Comparison of ENCODE assay signal across 9 mouse cellular contexts in the genomic region with DNA sequence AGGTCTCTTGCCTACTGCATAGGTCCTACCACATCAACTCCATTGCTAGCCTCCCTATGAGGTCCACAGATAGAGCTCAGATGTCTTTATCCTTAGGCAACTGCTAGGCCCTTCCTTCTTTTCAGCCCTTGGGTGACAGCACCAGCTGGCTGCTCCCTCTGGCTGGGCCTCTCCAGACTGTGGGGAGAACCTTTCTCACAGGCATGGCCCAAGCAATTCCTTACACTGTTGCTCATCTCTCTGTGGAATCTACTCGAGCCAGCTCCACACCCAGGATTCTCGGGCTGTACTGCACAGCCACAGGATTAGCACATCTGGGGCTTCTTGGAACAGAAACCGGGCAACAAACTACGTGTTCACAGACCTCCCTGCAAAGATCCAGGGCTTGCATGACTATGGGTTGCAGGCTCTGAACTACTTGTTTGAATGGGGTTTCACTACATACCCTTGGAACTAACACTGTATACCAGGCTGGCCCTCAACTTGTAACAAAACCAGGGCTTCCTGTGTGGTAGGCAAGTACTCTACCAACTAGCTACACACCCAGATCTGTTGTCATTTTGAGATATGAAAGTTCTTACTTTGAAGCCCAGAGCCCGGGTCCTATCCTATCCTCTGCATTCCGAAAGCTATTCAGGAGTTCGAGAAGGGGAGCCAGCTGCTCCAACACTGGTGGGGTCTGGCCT. TPM values are rescaled to one million over a fixed set of nuclear protein-coding genes. Genes with fewer than 3 reads are reported as not detected.
A peak's percentile ranks its signal among the peaks of the same experiment; 100 is the strongest.
DNase-seq lines count a peak whose midpoint lies in the region; ATAC-seq lines count a peak whose summit lies in the region.
"Had no signal": no experiment of that assay in that cellular context is flagged by ENCODE, and none has a peak within 500 bp of the region (broad histone marks: within the 10 kb centered on the region; RNA-seq: fewer than 3 reads in every experiment).

No protein-coding gene starts in this region.

- WGBS in midbrain, embryonic 10.5 days = 91% methylated on average over 7 of the region's 7 CpGs
- 92% methylated on average over 7 of the region's 7 CpGs for WGBS in midbrain, embryonic 16.5 days
- WGBS in heart, embryonic 12.5 days = 81% methylated on average over 7 of the region's 7 CpGs
- WGBS in midbrain, embryonic 15.5 days = 92% methylated on average over 7 of the region's 7 CpGs

- intact Hi-C loops in left cerebral cortex, postnatal 10 days (cut with DNase I) = no loop called here

- peak; percentile 35 for DNase-seq in cerebellum, adult 9-10 months
- no peak for DNase-seq in cerebellum, postnatal 4 days (ENCODE audit: low spot score in 2 of 2)
- no peak for DNase-seq in midbrain, embryonic 10.5 days (ENCODE audit: low spot score)
- DNase-seq in left cerebral cortex, postnatal 10 days (ENCODE audit: extremely low spot score in 1 of 2, low spot score in 2 of 2) = no peak
- no peak for DNase-seq in urinary bladder, postnatal 10 days (ENCODE audit: low spot score)
- DNase-seq: B cell, adult 2 months had no signal

- no peak overlapping the region for H3K27ac ChIP-seq in midbrain, embryonic 10.5 days (replicated peaks)
- H3K27ac ChIP-seq in midbrain, embryonic 16.5 days (ENCODE audit: low read length) = no peak overlapping the region
- no peak overlapping the region for H3K27ac ChIP-seq in heart, embryonic 12.5 days (ENCODE audit: poor library complexity, severe bottlenecking)
- no peak overlapping the region for H3K27ac ChIP-seq in midbrain, embryonic 15.5 days

- no peaks in the 10 kb centered on the region for H3K27me3 ChIP-seq in midbrain, embryonic 10.5 days (ENCODE audit: low read depth, poor library complexity, severe bottlenecking)
- H3K27me3 ChIP-seq in midbrain, embryonic 16.5 days (ENCODE audit: control insufficient read depth, insufficient read depth, low read depth, low read length) = no peaks in the 10 kb centered on the region
- no peaks in the 10 kb centered on the region for H3K27me3 ChIP-seq in heart, embryonic 12.5 days (replicated peaks)
- H3K27me3 ChIP-seq in midbrain, embryonic 15.5 days (replicated peaks) = no peaks in the 10 kb centered on the region

- peak overlapping the region; percentile 90; the same call in 1 of the 2 replicates for H3K4me3 ChIP-seq in midbrain, embryonic 10.5 days
- no peak overlapping the region for H3K4me3 ChIP-seq in midbrain, embryonic 16.5 days (ENCODE audit: low read depth, low read length)
- H3K4me3 ChIP-seq in heart, embryonic 12.5 days = no peak overlapping the region
- H3K4me3 ChIP-seq in midbrain, embryonic 15.5 days = no peak overlapping the region

- no peak for ATAC-seq in midbrain, embryonic 16.5 days
- no peak for ATAC-seq in heart, embryonic 12.5 days (ENCODE audit: insufficient number of reproducible peaks, low FRiP score)
- no peak for ATAC-seq in midbrain, embryonic 15.5 days (replicated peaks)

- H3K4me1 ChIP-seq in midbrain, embryonic 10.5 days = peaks cover 27% of the 10 kb centered on the region
- peaks cover 13% of the 10 kb centered on the region for H3K4me1 ChIP-seq in midbrain, embryonic 16.5 days (ENCODE audit: control insufficient read depth, insufficient read depth, low read length)
- peaks cover 54% of the 10 kb centered on the region for H3K4me1 ChIP-seq in heart, embryonic 12.5 days (replicated peaks)
- peaks cover 34% of the 10 kb centered on the region for H3K4me1 ChIP-seq in midbrain, embryonic 15.5 days

- no peak overlapping the region for H3K9ac ChIP-seq in midbrain, embryonic 16.5 days (ENCODE audit: low read depth, low read length)
- peak overlapping the region; percentile 65 for H3K9ac ChIP-seq in heart, embryonic 12.5 days
- peak overlapping the region; percentile 5; the same call in 1 of the 2 replicates for H3K9ac ChIP-seq in midbrain, embryonic 15.5 days

- no peak overlapping the region for H3K4me2 ChIP-seq in midbrain, embryonic 16.5 days (ENCODE audit: low read length)
- H3K4me2 ChIP-seq in heart, embryonic 12.5 days = peak overlapping the region; percentile 72; the same call in 1 of the 2 replicates
- H3K4me2 ChIP-seq in midbrain, embryonic 15.5 days = no peak overlapping the region

- H3K9me3 ChIP-seq in midbrain, embryonic 10.5 days (replicated peaks) = no peaks in the 10 kb centered on the region
- no peaks in the 10 kb centered on the region for H3K9me3 ChIP-seq in midbrain, embryonic 16.5 days (replicated peaks; ENCODE audit: control insufficient read depth, low read length, poor library complexity, severe bottlenecking)
- no peaks in the 10 kb centered on the region for H3K9me3 ChIP-seq in heart, embryonic 12.5 days (replicated peaks)
- H3K9me3 ChIP-seq in midbrain, embryonic 15.5 days = no peaks in the 10 kb centered on the region

- H3K36me3 ChIP-seq in midbrain, embryonic 10.5 days = peaks cover 54% of the 10 kb centered on the region
- peaks cover 6% of the 10 kb centered on the region; the same call in 1 of the 2 replicates for H3K36me3 ChIP-seq in midbrain, embryonic 16.5 days (ENCODE audit: control insufficient read depth, insufficient read depth, low read length)
- peaks cover 27% of the 10 kb centered on the region for H3K36me3 ChIP-seq in heart, embryonic 12.5 days
- no peaks in the 10 kb centered on the region for H3K36me3 ChIP-seq in midbrain, embryonic 15.5 days (replicated peaks)

RNA-seq across cellular contexts. Expression of a gene that starts 2.3 kb away (rescaled TPM):
- 161 and 162 TPM in 2 replicates for polyA plus RNA-seq in midbrain, embryonic 10.5 days (2016; fragmentation: Nextera tagmentation; extraction: Ambion mirVana)
- 102 and 108 TPM in 2 replicates for polyA plus RNA-seq in midbrain, embryonic 16.5 days (2015; fragmentation: Nextera tagmentation; extraction: Ambion mirVana)
- polyA plus RNA-seq in heart, embryonic 12.5 days (2016; fragmentation: Nextera tagmentation; extraction: Ambion mirVana) = 93.2 and 96.6 TPM in 2 replicates
- polyA plus RNA-seq in midbrain, embryonic 15.5 days (2015; fragmentation: Nextera tagmentation; extraction: Ambion mirVana) = 117 and 119 TPM in 2 replicates
- total RNA-seq in left cerebral cortex, postnatal 10 days (2021) = 10 to 100 TPM; 53.7 TPM

RNA-seq across cellular contexts. Expression of a gene that starts 6.1 kb away (rescaled TPM):
- polyA plus RNA-seq in midbrain, embryonic 10.5 days (2016; fragmentation: Nextera tagmentation; extraction: Ambion mirVana) = 45.4 and 49.3 TPM in 2 replicates
- 3.6 and 5.0 TPM in 2 replicates for polyA plus RNA-seq in midbrain, embryonic 16.5 days (2015; fragmentation: Nextera tagmentation; extraction: Ambion mirVana)
- 22.0 and 22.6 TPM in 2 replicates for polyA plus RNA-seq in heart, embryonic 12.5 days (2016; fragmentation: Nextera tagmentation; extraction: Ambion mirVana)
- polyA plus RNA-seq in midbrain, embryonic 15.5 days (2015; fragmentation: Nextera tagmentation; extraction: Ambion mirVana) = 5.0 and 5.5 TPM in 2 replicates
- 1 to 10 TPM; 5.1 to 5.7 TPM for total RNA-seq in left cerebral cortex, postnatal 10 days (2021)

RNA-seq across cellular contexts. Expression of a gene that starts 28.7 kb away (rescaled TPM):
- polyA plus RNA-seq in midbrain, embryonic 10.5 days (2016; fragmentation: Nextera tagmentation; extraction: Ambion mirVana) = 131 and 160 TPM in 2 replicates
- 115 and 117 TPM in 2 replicates for polyA plus RNA-seq in midbrain, embryonic 16.5 days (2015; fragmentation: Nextera tagmentation; extraction: Ambion mirVana)
- 75.4 and 78.7 TPM in 2 replicates for polyA plus RNA-seq in heart, embryonic 12.5 days (2016; fragmentation: Nextera tagmentation; extraction: Ambion mirVana)
- 152 and 167 TPM in 2 replicates for polyA plus RNA-seq in midbrain, embryonic 15.5 days (2015; fragmentation: Nextera tagmentation; extraction: Ambion mirVana)
- total RNA-seq in left cerebral cortex, postnatal 10 days (2021) = 100 to 1,000 TPM; 111 to 115 TPM

RNA-seq across cellular contexts. Expression of a gene that starts 28.8 kb away (rescaled TPM):
- polyA plus RNA-seq in midbrain, embryonic 10.5 days (2016; fragmentation: Nextera tagmentation; extraction: Ambion mirVana) = 5.2 and 5.5 TPM in 2 replicates
- 6.4 and 7.6 TPM in 2 replicates for polyA plus RNA-seq in midbrain, embryonic 16.5 days (2015; fragmentation: Nextera tagmentation; extraction: Ambion mirVana)
- polyA plus RNA-seq in heart, embryonic 12.5 days (2016; fragmentation: Nextera tagmentation; extraction: Ambion mirVana) = 10.2 and 10.4 TPM in 2 replicates
- 5.8 and 6.0 TPM in 2 replicates for polyA plus RNA-seq in midbrain, embryonic 15.5 days (2015; fragmentation: Nextera tagmentation; extraction: Ambion mirVana)
- total RNA-seq in left cerebral cortex, postnatal 10 days (2021) = 1 to 10 TPM; 4.4 TPM

RNA-seq across cellular contexts. Expression of a gene that starts 40.6 kb away (rescaled TPM):
- 35.7 and 41.2 TPM in 2 replicates for polyA plus RNA-seq in midbrain, embryonic 10.5 days (2016; fragmentation: Nextera tagmentation; extraction: Ambion mirVana)
- polyA plus RNA-seq in midbrain, embryonic 16.5 days (2015; fragmentation: Nextera tagmentation; extraction: Ambion mirVana) = 84.0 and 88.5 TPM in 2 replicates
- 35.5 and 39.8 TPM in 2 replicates for polyA plus RNA-seq in heart, embryonic 12.5 days (2016; fragmentation: Nextera tagmentation; extraction: Ambion mirVana)
- polyA plus RNA-seq in midbrain, embryonic 15.5 days (2015; fragmentation: Nextera tagmentation; extraction: Ambion mirVana) = 80.2 and 85.2 TPM in 2 replicates
- 10 to 100 TPM; 79.8 to 87.9 TPM for total RNA-seq in left cerebral cortex, postnatal 10 days (2021)
